Mouse (Mus musculus) liver, adult 2 months (tissue): ENCODE data around the gene Tcl1b1.
"Not testable (repeated sequence)": the region's sequence is repeated elsewhere in the genome, so short reads cannot be mapped to it uniquely, and the experiment has no call there.

Experiments used
- CTCF ChIP-seq: fragments of 200-500 bp; IDR thresholded peaks from 2 replicates; pipeline ENCODE4 v1.5.1; 2011; ENCODE audit warnings: low read depth, low read length, control low read depth
- POLR2A ChIP-seq: fragments of 200-500 bp; IDR thresholded peaks from 2 replicates; pipeline ENCODE4 v1.6.1; 2011; ENCODE audit warnings: low read length, control low read depth; ENCODE audit not compliant: insufficient read depth; ENCODE audit errors: extremely low read depth

DNA sequence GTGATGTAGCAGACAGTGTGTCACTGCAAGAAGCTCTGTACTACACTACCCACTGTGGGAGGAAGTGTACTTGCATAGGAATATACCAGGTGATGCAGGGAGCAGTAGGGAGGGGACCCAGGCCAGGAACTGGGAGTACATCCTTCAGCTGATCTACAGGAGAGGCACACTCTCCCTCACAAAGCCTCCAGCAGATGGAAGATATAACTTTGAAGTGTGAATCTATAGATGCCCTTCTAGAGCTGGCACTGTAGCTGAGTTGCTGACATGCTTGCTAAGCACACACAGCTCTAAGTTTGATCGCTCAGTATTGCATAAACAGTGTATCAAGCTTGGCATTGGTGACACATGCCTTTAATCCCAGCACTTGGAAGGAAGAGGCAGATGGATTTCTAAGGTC lies 21.8 kb upstream of the Tcl1b1 start:
- not testable (repeated sequence) for TF ChIP-seq CTCF, POLR2A
